Mouse (Mus musculus) E14TG2a.4 (cell line): ENCODE results near the gene Pdxk.

Source experiments
- H3K27me3 ChIP-seq: 2 replicates; pipeline ENCODE4 v1.6.1; 2014; ENCODE audit warnings: low read length, control low read depth; ENCODE audit not compliant: insufficient read depth
- H3K36me3 ChIP-seq: 2 replicates; pipeline ENCODE4 v1.6.1; 2014; ENCODE audit warnings: low read length, control low read depth; ENCODE audit not compliant: insufficient read depth
- H3K4me1 ChIP-seq: replicated peaks from 2 replicates; pipeline ENCODE4 v1.6.1; 2014; ENCODE audit warnings: low read depth, low read length, control low read depth
- H3K4me3 ChIP-seq: replicated peaks from 2 replicates; pipeline ENCODE4 v1.5.1; 2014; ENCODE audit warnings: mild to moderate bottlenecking, low read length
- H3K9me3 ChIP-seq: 2 replicates; pipeline ENCODE4 v1.6.1; 2014; ENCODE audit warnings: low read length, control low read depth
- CTCF ChIP-seq: conservative IDR thresholded peaks from 2 replicates; pipeline ENCODE4 v1.5.1; 2014; ENCODE audit warnings: low read length
- NANOG ChIP-seq: IDR thresholded peaks from 2 replicates; pipeline ENCODE4 v1.6.1; 2014; ENCODE audit warnings: borderline replicate concordance, low read length, mixed read lengths
- POU5F1 ChIP-seq: IDR thresholded peaks from 2 replicates; pipeline ENCODE4 v1.6.1; 2014; ENCODE audit warnings: low read length, borderline replicate concordance

Pdxk gene

GRCm38 (mm10) chr10:78388216-78388980 is 76.4 kb downstream of the Pdxk start:
- Histone ChIP-seq H3K27me3 (peaks cover 93% of the 10 kb centered on the region), H3K4me1 (peaks cover 29% of the 10 kb centered on the region), H3K36me3 (no peaks in the 10 kb centered on the region), H3K9me3 (0 out of 2 replicates have a peak, but pooled peaks cover 8% of the 10 kb centered on the region), H3K4me3 (no peak overlapping the region)
- no peak for TF ChIP-seq CTCF
- TF ChIP-seq POU5F1 = no peak
- no peak for TF ChIP-seq NANOG
